Mouse (Mus musculus) inflammation-experienced regulatory T-cells, adult 6 months (primary cell): Measurements from ENCODE around the gene A830031A19Rik. TPM values are rescaled to one million over a fixed set of nuclear protein-coding genes. Genes with fewer than 3 reads are reported as not detected.

ENCODE experiments used
- ATAC-seq: one replicate; pipeline ENCODE4 v1.8.0; 2017
- polyA plus RNA-seq, 3 experiments: library from polyadenylated mRNA; unstranded; fragments of 100-300 nt; shearing (Covaris generic); gene quantifications; one replicate each; pipeline ENCODE4 v1.2.1; 2017

Gene A830031A19Rik
- polyA plus RNA-seq, 3 experiments from 2014 or later: not detected

- no peak for ATAC-seq
Observed at GRCm38 (mm10) chr11:24008244-24008643, 66.6 kb downstream of the A830031A19Rik start.

- ATAC-seq: no peak
Observed at GRCm38 (mm10) chr11:24005445-24006156, 69.3 kb downstream of the A830031A19Rik start.

GRCm38 (mm10) chr11:24000675-24001074 is 74.2 kb downstream of the A830031A19Rik start:
- no peak for ATAC-seq

Other genes with a start within 250 kb of the A830031A19Rik start
- gene Papolg, start 179.8 kb downstream of the A830031A19Rik start, polyA plus RNA-seq: 10 to 100 TPM; 38.4 to 44.2 (median 40.9) TPM
- gene Bcl11a, start 3.0 kb upstream of the A830031A19Rik start, polyA plus RNA-seq: under 1 TPM; 0.35 to 0.51 (median 0.44) TPM